Mouse (Mus musculus) gastrocnemius, postnatal 10 days (tissue): ENCODE data around the gene Zscan21. TPM values are rescaled to one million over a fixed set of nuclear protein-coding genes. Genes with fewer than 3 reads are reported as not detected.
"Not testable (repeated sequence)": the region's sequence is repeated elsewhere in the genome, so short reads cannot be mapped to it uniquely, and the experiment has no call there.

ENCODE experiments used
- DNase-seq: peaks from one replicate; pipeline ENCODE4 v3.0.0; 2021; ENCODE audit warnings: mixed read lengths
- long read RNA-seq, 2 experiments: library from polyadenylated mRNA; stranded (forward); transcript quantifications; one replicate each; pipeline ENCODE4 v2.0.0; 2021
- total RNA-seq, 2 experiments: library from RNA; stranded (reverse); gene quantifications; 2 replicates each; pipeline ENCODE4 v1.2.3; 2021

The Zscan21 gene
- total RNA-seq: 10 to 100 TPM; 12.9 to 14.3 TPM
- long read RNA-seq, experiment 1, transcript Zscan21-204 (4 exons, 2,204 nt): major isoform, 9 of 21 reads
- long read RNA-seq, experiment 1, transcript Zscan21-205 (5 exons, 2,310 nt): minor isoform, 5 of 21 reads
- long read RNA-seq, experiment 1, partial matches to known transcripts: 0 of 21 reads
- long read RNA-seq, experiment 1, other reads (novel, unspliced or antisense): 0 of 21 reads
- long read RNA-seq, experiment 2, transcript Zscan21-204 (4 exons, 2,204 nt): major isoform, 6 of 23 reads
- long read RNA-seq, experiment 2, transcript Zscan21-205 (5 exons, 2,310 nt): minor isoform, 5 of 23 reads
- long read RNA-seq, experiment 2, transcript Zscan21-202 (4 exons, 2,134 nt): minor isoform, 5 of 23 reads
- long read RNA-seq, experiment 2, partial matches to known transcripts: 0 of 23 reads
- long read RNA-seq, experiment 2, other reads (novel, unspliced or antisense): 1 of 23 reads

DNA sequence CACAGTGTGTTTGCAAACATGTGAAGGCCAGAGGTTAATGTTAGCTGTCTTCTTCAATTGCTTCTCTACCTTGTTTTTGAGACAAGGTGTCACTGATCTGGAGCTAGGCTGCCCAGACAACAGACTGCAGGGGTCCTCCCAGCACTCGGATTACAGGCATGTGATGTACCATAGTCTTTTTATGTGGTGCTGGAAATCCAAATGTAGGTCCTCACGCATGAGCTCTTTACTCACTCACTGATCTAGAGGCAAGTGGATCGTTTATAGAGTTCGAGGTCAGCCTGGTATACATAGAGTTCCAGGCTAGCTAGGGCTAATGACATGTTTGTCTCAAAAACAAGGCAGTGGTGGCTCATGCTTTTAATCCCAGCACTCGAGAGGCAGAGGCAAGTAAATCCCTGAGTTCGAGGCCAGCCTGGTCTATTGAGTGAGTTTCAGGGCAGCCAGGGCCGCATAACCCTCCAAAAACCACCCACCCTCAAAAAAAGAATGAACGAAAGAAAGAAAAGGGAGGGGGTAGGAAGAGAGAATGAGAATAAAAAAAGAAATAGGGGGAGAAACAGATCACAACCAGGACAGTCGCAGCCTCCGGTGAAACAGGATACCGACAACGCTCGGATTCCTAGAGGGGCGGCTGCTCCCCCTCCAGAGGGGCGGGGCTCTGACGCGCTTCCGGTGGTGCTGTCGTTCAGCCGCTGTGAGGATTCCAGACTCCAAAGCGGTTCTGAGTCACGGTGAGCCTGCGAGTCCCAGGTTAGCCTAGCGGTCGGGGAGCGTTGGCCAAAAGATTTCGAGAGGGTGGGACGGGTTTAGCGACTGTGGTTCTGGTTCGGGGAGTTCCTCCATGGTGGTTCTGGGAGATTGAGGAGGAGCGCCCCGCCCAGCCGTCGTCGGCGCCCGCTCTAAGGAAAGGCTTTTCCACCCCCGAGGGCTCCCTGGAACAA, at the start of gene Zscan21:
Zscan21 (plus strand) TSS at position 649 of the 944 bp plus-strand sequence.
- peak; percentile 89 for DNase-seq

DNA sequence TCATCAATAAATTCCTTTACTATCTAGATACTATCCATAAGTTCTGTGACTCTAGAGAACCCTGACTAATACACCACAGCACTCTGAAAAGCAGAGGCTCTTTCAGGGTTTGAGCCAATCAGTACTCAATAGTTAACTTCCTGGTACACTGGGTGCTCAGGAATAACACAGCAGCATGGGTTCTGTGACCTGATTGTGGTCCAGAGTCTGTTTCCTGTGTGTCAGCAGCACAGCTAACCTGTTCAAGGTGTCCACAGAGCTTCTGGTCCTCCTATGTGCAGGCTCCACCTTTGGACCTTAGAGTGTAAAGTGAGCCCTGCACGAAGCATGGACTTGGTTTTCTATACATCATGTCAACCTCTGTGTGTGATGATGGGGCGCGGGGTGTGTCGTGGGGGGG, 42.9 kb upstream of the Zscan21 start:
- DNase-seq: no peak

- no peak for DNase-seq
These were observed 41.0 kb upstream of the Zscan21 start for GRCm38 (mm10) chr5:138075684-138076083.

GRCm38 (mm10) chr5:138076148-138076547, 40.6 kb upstream of the Zscan21 start:
- DNase-seq: no peak

- no peak for DNase-seq
These were observed 36.2 kb upstream of the Zscan21 start for GRCm38 (mm10) chr5:138080456-138080855.

GRCm38 (mm10) chr5:138081446-138081845, 35.3 kb upstream of the Zscan21 start:
- no peak for DNase-seq

- no peak for DNase-seq
These were observed 33.3 kb upstream of the Zscan21 start for GRCm38 (mm10) chr5:138083318-138083900.

DNA sequence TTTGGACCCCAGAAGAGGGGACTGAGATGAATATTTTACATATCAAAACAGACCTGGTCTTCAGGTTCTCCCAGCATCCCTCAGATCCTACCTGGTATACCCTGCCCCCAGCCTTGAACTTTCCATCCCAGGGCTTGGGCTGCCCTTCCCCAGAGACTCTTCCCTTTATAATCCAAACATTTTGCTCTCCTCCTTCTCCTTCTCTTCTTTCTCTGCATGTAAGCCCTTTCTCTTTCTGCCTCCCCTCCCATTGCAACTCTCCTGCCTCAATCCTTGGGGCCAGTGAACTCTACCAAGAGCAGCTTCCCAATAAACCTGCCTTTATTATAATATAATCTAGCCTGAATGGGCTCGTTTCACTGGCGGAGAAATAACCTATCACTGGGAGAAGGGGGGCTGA, 32.8 kb upstream of the Zscan21 start:
- no peak for DNase-seq

GRCm38 (mm10) chr5:138084507-138084906, 32.2 kb upstream of the Zscan21 start:
- no peak for DNase-seq

DNA sequence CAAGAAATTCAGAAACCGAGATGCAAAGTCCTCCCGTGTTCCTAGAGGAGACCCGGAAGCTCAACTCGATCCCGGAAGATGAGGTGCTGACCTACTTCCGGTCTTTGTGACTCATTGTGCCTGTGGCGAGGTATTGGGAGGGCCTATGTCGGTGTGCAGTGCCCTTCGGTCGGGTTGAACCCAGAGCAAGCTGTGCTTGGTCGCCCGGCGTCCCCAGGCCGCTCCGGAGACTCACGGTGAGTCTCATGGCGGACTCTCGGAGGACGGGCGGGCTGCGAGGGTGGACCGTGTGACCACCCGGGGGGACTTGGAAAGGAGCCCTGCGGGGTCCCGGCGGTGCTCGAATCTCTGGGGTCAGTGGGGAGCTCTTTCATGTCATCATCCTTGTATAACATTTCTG, 31.7 kb upstream of the Zscan21 start, which contains the start of gene Zkscan1:
Zkscan1 (plus strand) TSS at position 89 of the 400 bp plus-strand sequence.
- peak; percentile 59 for DNase-seq

DNA sequence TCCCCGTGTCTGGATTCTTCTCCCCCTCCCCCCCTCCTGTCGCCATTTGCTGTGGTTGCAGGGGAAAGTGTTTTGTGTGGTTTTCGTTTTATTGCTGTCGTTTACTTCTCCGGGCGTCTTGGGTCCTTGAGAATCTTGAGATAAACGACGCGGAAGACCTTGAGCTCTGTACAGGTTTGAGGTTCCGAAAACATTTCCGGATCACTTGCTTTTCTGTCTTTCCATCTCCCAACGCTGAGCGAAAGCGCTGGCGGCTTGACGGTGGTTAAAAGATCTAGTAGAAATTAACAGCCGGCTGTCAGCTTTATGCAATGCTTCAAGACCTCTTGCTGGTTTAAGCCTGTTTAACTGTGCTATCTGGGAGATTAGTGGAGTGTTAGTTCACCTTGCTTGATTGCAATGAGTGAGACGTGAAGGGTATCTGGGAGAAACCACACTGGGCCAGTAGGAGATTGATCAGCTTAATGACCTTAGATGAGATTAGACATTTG, 31.2 kb upstream of the Zscan21 start:
- DNase-seq: peak; percentile 9

DNA sequence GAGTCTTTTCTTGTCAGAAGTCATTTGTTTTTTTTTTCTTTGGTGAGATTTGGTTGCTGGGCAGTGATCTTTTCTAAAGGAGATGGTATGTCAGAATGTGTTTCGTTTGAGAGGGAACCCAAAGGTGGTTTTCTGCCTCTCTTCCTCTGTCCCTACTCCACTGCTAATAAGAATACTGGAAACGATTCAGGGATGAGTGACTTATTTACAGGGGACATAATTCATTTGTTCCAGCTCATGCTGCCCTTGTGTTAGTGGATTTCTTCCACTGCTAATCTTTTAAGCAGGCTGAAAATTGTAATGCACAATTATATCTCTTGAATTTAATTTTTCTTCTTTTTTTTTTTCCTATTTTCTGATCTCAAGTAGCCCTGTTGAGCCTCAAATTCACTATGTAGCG, 29.9 kb upstream of the Zscan21 start:
- no peak for DNase-seq

DNA sequence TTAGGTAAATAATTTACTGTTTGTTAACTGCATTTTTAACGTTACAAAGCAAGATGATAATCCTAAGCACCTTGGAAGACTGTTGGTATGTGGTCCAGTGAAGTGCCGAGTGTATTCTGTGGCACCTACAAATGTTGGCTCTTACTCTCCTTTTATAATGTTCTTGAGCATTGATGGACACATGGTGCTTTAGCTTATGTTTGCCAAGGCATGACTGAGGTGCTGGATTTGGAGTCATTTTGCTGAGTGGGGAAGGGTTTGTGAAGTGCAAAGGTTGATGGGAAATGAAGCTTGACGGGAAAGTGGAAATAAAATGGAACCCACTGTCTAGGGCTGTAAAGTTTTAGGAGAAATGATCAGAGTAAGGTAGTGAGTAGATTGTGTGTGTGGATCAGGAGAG, 28.3 kb upstream of the Zscan21 start:
- DNase-seq: no peak

DNA sequence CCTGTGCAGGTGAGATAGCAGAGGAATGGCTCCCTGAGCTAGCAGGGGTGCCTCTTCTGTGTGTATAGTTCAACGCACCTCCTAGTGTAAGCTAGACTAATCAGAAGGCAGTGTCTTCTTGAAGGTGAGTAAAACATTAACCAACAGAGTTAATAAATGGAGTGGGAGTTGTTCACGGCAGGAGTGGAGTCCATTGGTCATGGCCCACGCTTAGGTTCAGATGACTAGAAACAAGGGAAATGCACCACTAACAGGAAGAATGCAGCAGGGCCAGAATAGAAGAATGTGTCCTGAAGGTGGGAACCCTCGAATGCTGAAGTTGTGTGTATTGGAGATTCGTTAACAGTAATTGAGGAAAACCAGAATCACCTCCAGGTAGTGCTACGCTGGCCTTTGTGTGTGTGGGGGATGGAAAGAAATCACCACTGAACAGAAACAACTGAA, 27.6 kb upstream of the Zscan21 start:
- DNase-seq: no peak

DNA sequence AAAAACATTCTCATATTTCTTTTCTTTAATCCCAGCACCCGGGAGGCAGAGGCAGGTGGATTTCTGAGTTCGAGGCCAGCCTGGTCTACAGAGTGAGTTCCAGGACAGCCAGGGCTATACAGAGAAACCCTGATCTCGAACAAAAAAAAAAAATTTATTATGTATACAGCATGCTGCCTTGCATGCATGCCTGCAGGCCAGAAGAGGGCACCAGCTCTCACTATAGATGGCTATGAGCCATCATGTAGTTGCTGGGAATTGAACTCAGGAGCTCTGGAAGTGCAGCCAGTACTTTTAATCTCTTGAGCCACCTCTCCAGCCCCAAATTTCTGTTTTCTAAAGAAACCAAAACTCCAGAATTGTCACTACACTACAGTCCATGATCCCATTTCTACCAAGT, 26.4 kb upstream of the Zscan21 start:
- DNase-seq: no peak

DNA sequence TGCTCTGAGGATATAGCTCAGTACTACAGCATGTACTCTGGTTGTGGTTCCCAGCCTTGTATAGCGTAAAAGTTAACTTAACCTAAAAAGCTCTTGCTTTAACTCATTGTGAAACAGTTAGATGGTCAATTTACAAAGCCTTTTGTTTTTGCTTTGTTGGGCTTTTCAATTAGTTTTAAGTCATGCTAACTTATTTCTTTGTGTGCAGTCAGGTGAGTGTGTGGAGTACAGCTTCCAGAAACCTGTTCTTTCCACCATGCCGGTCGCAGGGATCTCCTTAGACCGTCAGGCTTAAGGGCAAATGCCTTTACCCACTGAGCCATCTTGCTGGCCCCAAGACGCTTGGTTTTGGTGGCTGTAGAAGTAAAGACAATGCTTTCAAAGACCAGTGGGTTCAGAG, 26.0 kb upstream of the Zscan21 start:
- no peak for DNase-seq

DNA sequence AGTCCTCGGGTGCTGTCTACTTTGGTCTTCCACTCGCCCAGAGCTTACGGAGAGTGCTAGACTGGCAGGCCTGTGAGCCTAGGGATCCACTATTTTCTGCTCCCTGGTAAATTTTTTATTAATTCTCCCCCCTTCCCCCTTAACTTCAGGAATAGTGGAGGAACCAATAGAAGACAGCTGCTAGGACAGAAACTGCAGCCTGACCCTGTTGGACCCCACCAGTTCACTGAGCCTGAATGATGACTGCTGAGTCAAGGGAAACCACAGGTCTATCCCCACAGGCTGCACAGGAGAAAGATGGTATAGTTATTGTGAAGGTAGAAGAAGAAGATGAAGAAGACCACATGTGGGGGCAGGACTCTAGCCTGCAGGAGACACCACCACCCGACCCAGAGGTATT, 23.9 kb upstream of the Zscan21 start:
- no peak for DNase-seq

GRCm38 (mm10) chr5:138094474-138094873, 22.2 kb upstream of the Zscan21 start:
- DNase-seq: no peak

- DNase-seq: no peak
These were observed 11.7 kb upstream of the Zscan21 start for GRCm38 (mm10) chr5:138104976-138105375.

DNA sequence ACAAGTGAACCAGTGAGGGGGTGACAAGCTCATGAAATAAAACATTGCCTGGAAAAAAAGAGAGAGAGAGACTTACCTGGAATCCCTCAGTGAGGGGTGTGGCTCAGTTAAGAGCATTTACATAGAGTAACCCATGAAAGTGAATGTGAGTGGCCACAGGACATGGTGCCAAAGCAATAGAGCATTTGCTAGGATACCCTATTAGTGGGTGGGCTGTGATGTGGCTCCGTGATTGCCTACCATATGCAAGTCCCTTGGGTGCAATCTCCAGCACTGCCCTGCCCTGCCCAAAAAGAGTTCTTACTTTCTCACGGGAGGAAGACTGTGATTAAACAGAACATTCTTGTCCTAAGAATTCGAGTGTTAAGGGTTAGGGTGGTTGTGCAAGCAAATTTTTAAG, 9.6 kb upstream of the Zscan21 start:
- no peak for DNase-seq

- DNase-seq: not testable (repeated sequence)
These were observed 6.8 kb upstream of the Zscan21 start for GRCm38 (mm10) chr5:138109847-138110396.
